Mouse (Mus musculus): Measurements from ENCODE around the gene Jph2. TPM values are rescaled to one million over a fixed set of nuclear protein-coding genes. Genes with fewer than 3 reads are reported as not detected.

Jph2 gene
- polyA plus RNA-seq, 2 experiments = 0.03 to 0.07 TPM

GRCm38 (mm10) chr2:163288881-163289379 lies 108.9 kb downstream of the Jph2 start:
- DNase-seq (ENCODE audit: low read depth in 3 of 3, low spot score in 3 of 3) = no peak
- no peaks in the 10 kb centered on the region for H3K27me3 ChIP-seq (ENCODE audit: control insufficient read depth, insufficient read depth, low read length)
- peaks cover 0 to 5% of the 10 kb centered on the region in 2 experiments; a peak in 1 of 4 replicates for H3K4me1 ChIP-seq (replicated peaks; ENCODE audit: control insufficient read depth in 2 of 2, insufficient read depth in 2 of 2, low read length in 1 of 2)
- no peak overlapping the region for H3K27ac ChIP-seq
- no peak overlapping the region for H3K9ac ChIP-seq (replicated peaks)
- WGBS (ENCODE audit: insufficient replicate concordance) = 24% methylated on average over 21 of the region's 21 CpGs
- no peak overlapping the region for H3K4me2 ChIP-seq (ENCODE audit: low read depth)
- no peaks in the 10 kb centered on the region for H3K36me3 ChIP-seq (replicated peaks; ENCODE audit: control insufficient read depth, insufficient read depth, low read depth)
- no peaks in the 10 kb centered on the region for H3K9me3 ChIP-seq (ENCODE audit: control insufficient read depth, low read length)
- H3K4me3 ChIP-seq (ENCODE audit: insufficient read depth in 1 of 2, low read depth in 2 of 2, low read length in 2 of 2) = no peak overlapping the region
- no peak for TF ChIP-seq CTCF (IDR thresholded peaks at IDR 0.05; ENCODE audit: low read depth)
- TF ChIP-seq EP300 (IDR thresholded peaks at IDR 0.05; ENCODE audit: low read depth) = no peak
- ATAC-seq (ENCODE audit: insufficient read depth) = no peak

Other genes with a start within 250 kb of the Jph2 start
- 0.71 and 1.4 TPM in 2 replicates for gene Tox2, start 194.9 kb downstream of the Jph2 start, polyA plus RNA-seq (2012; rRNA removed)
- 0.25 and 0.45 TPM in 2 replicates for gene Tox2, start 194.9 kb downstream of the Jph2 start, polyA plus RNA-seq (2014; fragmentation: Nextera tagmentation; extraction: Ambion mirVana)
- 10.1 and 12.8 TPM in 2 replicates for gene Oser1, start 26.7 kb upstream of the Jph2 start, polyA plus RNA-seq (2012; rRNA removed)
- 31.3 and 34.6 TPM in 2 replicates for gene Oser1, start 26.7 kb upstream of the Jph2 start, polyA plus RNA-seq (2014; fragmentation: Nextera tagmentation; extraction: Ambion mirVana)
- 0.03 and 0.18 TPM in 2 replicates for gene Gdap1l1, start 40.5 kb upstream of the Jph2 start, polyA plus RNA-seq (2012; rRNA removed)
- 0.11 TPM in 1 of 2 replicates, not detected in the other for gene Gdap1l1, start 40.5 kb upstream of the Jph2 start, polyA plus RNA-seq (2014; fragmentation: Nextera tagmentation; extraction: Ambion mirVana)
- 1.8 and 1.9 TPM in 2 replicates for gene Fitm2, start 74.6 kb upstream of the Jph2 start, polyA plus RNA-seq (2012; rRNA removed)
- 3.0 and 3.1 TPM in 2 replicates for gene Fitm2, start 74.6 kb upstream of the Jph2 start, polyA plus RNA-seq (2014; fragmentation: Nextera tagmentation; extraction: Ambion mirVana)
- gene R3hdml, start 94.3 kb upstream of the Jph2 start, polyA plus RNA-seq (2012; rRNA removed) = not detected in 2 replicates
- not detected in 2 replicates for gene R3hdml, start 94.3 kb upstream of the Jph2 start, polyA plus RNA-seq (2014; fragmentation: Nextera tagmentation; extraction: Ambion mirVana)
- 22.9 and 23.2 TPM in 2 replicates for gene Hnf4a, start 108.8 kb upstream of the Jph2 start, polyA plus RNA-seq (2012; rRNA removed)
- 10.6 and 11.6 TPM in 2 replicates for gene Hnf4a, start 108.8 kb upstream of the Jph2 start, polyA plus RNA-seq (2014; fragmentation: Nextera tagmentation; extraction: Ambion mirVana)
- 3.4 and 5.3 TPM in 2 replicates for gene Ttpal, start 204.3 kb upstream of the Jph2 start, polyA plus RNA-seq (2012; rRNA removed)
- gene Ttpal, start 204.3 kb upstream of the Jph2 start, polyA plus RNA-seq (2014; fragmentation: Nextera tagmentation; extraction: Ambion mirVana) = 10.0 and 11.5 TPM in 2 replicates
- 225 and 257 TPM in 2 replicates for gene Serinc3, start 247.1 kb upstream of the Jph2 start, polyA plus RNA-seq (2012; rRNA removed)
- 165 TPM in 2 replicates for gene Serinc3, start 247.1 kb upstream of the Jph2 start, polyA plus RNA-seq (2014; fragmentation: Nextera tagmentation; extraction: Ambion mirVana)